Mouse (Mus musculus): ENCODE measurements around the gene Sart3. TPM values are rescaled to one million over a fixed set of nuclear protein-coding genes. Genes with fewer than 3 reads are reported as not detected.

Sart3 gene
- total RNA-seq, 2 experiments from 2014 or later, result 8.0 to 9.2 TPM

GRCm38 (mm10) chr5:113693196-113693755 lies 79.0 kb downstream of the Sart3 start:
- TF ChIP-seq CTCF (IDR thresholded peaks at IDR 0.05), result no peak
- intact Hi-C loops (cut with DNase I), result no loop called here
- no peak overlapping the region for H3K27ac ChIP-seq
- H3K4me3 ChIP-seq, result no peak overlapping the region
- no peak for DNase-seq

Other genes starting within 250 kb of the Sart3 start
- gene Cmklr1, start 122.1 kb downstream of the Sart3 start, total RNA-seq (2021), result 10 to 100 TPM; 10.8 to 17.1 TPM
- not detected for gene 1700069L16Rik, start 47.7 kb downstream of the Sart3 start, total RNA-seq (2021)
- gene Ficd, start 36.7 kb downstream of the Sart3 start, total RNA-seq (2021), result 1 to 10 TPM; 7.1 to 7.8 TPM
- gene Iscu, start 238 bp upstream of the Sart3 start, total RNA-seq (2021), result 100 to 1,000 TPM; 142 to 160 TPM
- 1 to 10 TPM in 1 of 2 experiments, under 1 TPM in 1; 0.46 to 2.4 TPM for gene Tmem119, start 28.0 kb upstream of the Sart3 start, total RNA-seq (2021)
- gene Selplg, start 60.1 kb upstream of the Sart3 start, total RNA-seq (2021), result 1 to 10 TPM in 1 of 2 experiments, under 1 TPM in 1; 0.89 to 1.3 TPM
- 10 to 100 TPM in 1 of 2 experiments, 1 to 10 TPM in 1; 7.8 to 11.8 TPM for gene Coro1c, start 136.2 kb upstream of the Sart3 start, total RNA-seq (2021)
- gene Ssh1, start 221.4 kb upstream of the Sart3 start, total RNA-seq (2021), result 1 to 10 TPM; 6.1 to 7.2 TPM
- not detected for gene Dao, start 231.2 kb upstream of the Sart3 start, total RNA-seq (2021)